Mouse (Mus musculus): ENCODE results near the gene Nacc2. TPM values are rescaled to one million over a fixed set of nuclear protein-coding genes. Genes with fewer than 3 reads are reported as not detected.
A peak's percentile ranks its signal among the peaks of the same experiment; 100 is the strongest.

Gene Nacc2
- polyA plus RNA-seq, 1 experiment from 2014 or later = 2.5 TPM

GRCm38 (mm10) chr2:26139034-26139544 lies 16.1 kb upstream of the Nacc2 start:
- H3K27ac ChIP-seq = peak overlapping the region; percentile 93
- 28% methylated on average over 7 of the region's 7 CpGs for WGBS (ENCODE audit: insufficient replicate concordance)
- no peak for ATAC-seq (ENCODE audit: low read depth)

GRCm38 (mm10) chr2:26138252-26139033 lies 15.4 kb upstream of the Nacc2 start:
- WGBS (ENCODE audit: insufficient replicate concordance) = 38% methylated on average over 31 of the region's 31 CpGs
- Histone ChIP-seq H3K27me3 (no peaks in the 10 kb centered on the region), H3K4me2 (peak overlapping the region; percentile 94), H3K9ac (peak overlapping the region; percentile 95), H3K4me1 (replicated peaks) (peaks cover 68% of the 10 kb centered on the region), H3K36me3 (peaks cover 30% of the 10 kb centered on the region), H3K27ac (peak overlapping the region; percentile 93), H3K9me3 (replicated peaks) (no peaks in the 10 kb centered on the region), H3K4me3 (replicated peaks) (peak overlapping the region; percentile 91)
- ATAC-seq (ENCODE audit: low read depth) (peak; percentile 58), DNase-seq (peak; percentile 82)

More at GRCm38 (mm10) chr2:26139034-26139544, 16.1 kb upstream of the Nacc2 start:
- Histone ChIP-seq H3K4me2 (peak overlapping the region; percentile 94), H3K9ac (peak overlapping the region; percentile 95), H3K9me3 (replicated peaks) (no peaks in the 10 kb centered on the region), H3K27me3 (no peaks in the 10 kb centered on the region), H3K4me1 (replicated peaks) (peaks cover 61% of the 10 kb centered on the region), H3K36me3 (peaks cover 33% of the 10 kb centered on the region), H3K4me3 (replicated peaks) (peak overlapping the region; percentile 91)
- DNase-seq = no peak

GRCm38 (mm10) chr2:26134591-26134990 lies 11.6 kb upstream of the Nacc2 start:
- WGBS (ENCODE audit: insufficient replicate concordance) = 84% methylated on average over 2 of the region's 2 CpGs
- ATAC-seq (ENCODE audit: low read depth) = no peak
- H3K4me2 ChIP-seq = no peak overlapping the region
- H3K36me3 ChIP-seq = peaks cover 27% of the 10 kb centered on the region
- DNase-seq = no peak
- H3K27ac ChIP-seq = peak overlapping the region; percentile 71; the same call in 1 of the 2 replicates
- peaks cover 81% of the 10 kb centered on the region for H3K4me1 ChIP-seq (replicated peaks)
- H3K9ac ChIP-seq = no peak overlapping the region
- no peaks in the 10 kb centered on the region for H3K27me3 ChIP-seq
- no peak overlapping the region for H3K4me3 ChIP-seq (replicated peaks)
- no peaks in the 10 kb centered on the region for H3K9me3 ChIP-seq (replicated peaks)

GRCm38 (mm10) chr2:26132628-26133551 lies 9.9 kb upstream of the Nacc2 start:
- peaks cover 65% of the 10 kb centered on the region for H3K4me1 ChIP-seq (replicated peaks)
- H3K27ac ChIP-seq = peak overlapping the region; percentile 71
- WGBS (ENCODE audit: insufficient replicate concordance) = 7% methylated on average over 25 of the region's 25 CpGs
- H3K27me3 ChIP-seq = no peaks in the 10 kb centered on the region
- peak overlapping the region; percentile 44 for H3K4me3 ChIP-seq (replicated peaks)
- H3K9me3 ChIP-seq (replicated peaks) = no peaks in the 10 kb centered on the region
- peaks cover 26% of the 10 kb centered on the region for H3K36me3 ChIP-seq
- ATAC-seq (ENCODE audit: low read depth) (peak; percentile 52), DNase-seq (peak; percentile 62)
- peak overlapping the region; percentile 69 for H3K9ac ChIP-seq
- peak overlapping the region; percentile 70 for H3K4me2 ChIP-seq

- 67% methylated on average over 2 of the region's 2 CpGs for WGBS (ENCODE audit: insufficient replicate concordance)
- no peak overlapping the region for H3K27ac ChIP-seq
- H3K4me3 ChIP-seq (replicated peaks) = no peak overlapping the region
- H3K36me3 ChIP-seq = peaks cover 10% of the 10 kb centered on the region
- peaks cover 49% of the 10 kb centered on the region for H3K4me1 ChIP-seq (replicated peaks)
- H3K9me3 ChIP-seq (replicated peaks) = no peaks in the 10 kb centered on the region
- H3K27me3 ChIP-seq = no peaks in the 10 kb centered on the region
- no peak overlapping the region for H3K9ac ChIP-seq
- no peak for DNase-seq
- ATAC-seq (ENCODE audit: low read depth) = no peak
- H3K4me2 ChIP-seq = no peak overlapping the region
Measured at GRCm38 (mm10) chr2:26131327-26131726, 8.3 kb upstream of the Nacc2 start.

GRCm38 (mm10) chr2:26129962-26130361 lies 6.9 kb upstream of the Nacc2 start:
- no peak overlapping the region for H3K4me3 ChIP-seq (replicated peaks)
- H3K9ac ChIP-seq = no peak overlapping the region
- no peak for DNase-seq
- H3K27me3 ChIP-seq = 0 out of 2 replicates have a peak, but pooled peaks cover 2% of the 10 kb centered on the region
- H3K4me2 ChIP-seq = no peak overlapping the region
- 63% methylated on average over 3 of the region's 3 CpGs for WGBS (ENCODE audit: insufficient replicate concordance)
- ATAC-seq (ENCODE audit: low read depth) = no peak
- no peaks in the 10 kb centered on the region for H3K36me3 ChIP-seq
- peaks cover 42% of the 10 kb centered on the region for H3K4me1 ChIP-seq (replicated peaks)
- no peak overlapping the region for H3K27ac ChIP-seq
- H3K9me3 ChIP-seq (replicated peaks) = no peaks in the 10 kb centered on the region

GRCm38 (mm10) chr2:26129346-26129745 lies 6.3 kb upstream of the Nacc2 start:
- no peak overlapping the region for H3K9ac ChIP-seq
- H3K27ac ChIP-seq = no peak overlapping the region
- H3K27me3 ChIP-seq = 0 out of 2 replicates have a peak, but pooled peaks cover 2% of the 10 kb centered on the region
- H3K4me2 ChIP-seq = no peak overlapping the region
- no peaks in the 10 kb centered on the region for H3K36me3 ChIP-seq
- H3K4me1 ChIP-seq (replicated peaks) = peaks cover 36% of the 10 kb centered on the region
- ATAC-seq (ENCODE audit: low read depth) (no peak), DNase-seq (no peak)
- WGBS (ENCODE audit: insufficient replicate concordance) = 85% methylated on average over 2 of the region's 2 CpGs
- H3K9me3 ChIP-seq (replicated peaks) = no peaks in the 10 kb centered on the region
- no peak overlapping the region for H3K4me3 ChIP-seq (replicated peaks)

- peak overlapping the region; percentile 70 for H3K4me3 ChIP-seq (replicated peaks)
- ATAC-seq (ENCODE audit: low read depth) (peak; percentile 59), DNase-seq (peak; percentile 29)
- H3K36me3 ChIP-seq = no peaks in the 10 kb centered on the region
- H3K9ac ChIP-seq = peak overlapping the region; percentile 74
- under 1% methylated on average over 108 of the region's 109 CpGs for WGBS (ENCODE audit: insufficient replicate concordance)
- peak overlapping the region; percentile 89 for H3K4me2 ChIP-seq
- no peaks in the 10 kb centered on the region for H3K9me3 ChIP-seq (replicated peaks)
- peaks cover 48% of the 10 kb centered on the region for H3K4me1 ChIP-seq (replicated peaks)
- H3K27me3 ChIP-seq = peaks cover 50% of the 10 kb centered on the region
- no peak overlapping the region for H3K27ac ChIP-seq
Measured at GRCm38 (mm10) chr2:26122171-26123078, 595 bp downstream of the Nacc2 start.

GRCm38 (mm10) chr2:26121541-26122083 lies 1.4 kb downstream of the Nacc2 start:
- no peak for DNase-seq
- Histone ChIP-seq H3K36me3 (no peaks in the 10 kb centered on the region), H3K4me1 (replicated peaks) (peaks cover 56% of the 10 kb centered on the region), H3K4me3 (replicated peaks) (peak overlapping the region; percentile 70), H3K9ac (peak overlapping the region; percentile 74), H3K9me3 (replicated peaks) (no peaks in the 10 kb centered on the region), H3K4me2 (peak overlapping the region; percentile 89), H3K27me3 (peaks cover 50% of the 10 kb centered on the region), H3K27ac (no peak overlapping the region)
- no peak for ATAC-seq (ENCODE audit: low read depth)
- WGBS (ENCODE audit: insufficient replicate concordance) = 21% methylated on average over 17 of the region's 17 CpGs

- ATAC-seq (ENCODE audit: low read depth) (no peak), DNase-seq (no peak)
- H3K27me3 ChIP-seq = peaks cover 55% of the 10 kb centered on the region
- no peaks in the 10 kb centered on the region for H3K36me3 ChIP-seq
- H3K4me2 ChIP-seq = no peak overlapping the region
- H3K4me1 ChIP-seq (replicated peaks) = peaks cover 64% of the 10 kb centered on the region
- 45% methylated on average over 2 of the region's 2 CpGs for WGBS (ENCODE audit: insufficient replicate concordance)
- no peaks in the 10 kb centered on the region for H3K9me3 ChIP-seq (replicated peaks)
- no peak overlapping the region; the same call in 1 of the 2 replicates for H3K9ac ChIP-seq
- no peak overlapping the region for H3K4me3 ChIP-seq (replicated peaks)
- no peak overlapping the region for H3K27ac ChIP-seq
Measured at GRCm38 (mm10) chr2:26119626-26120025, 3.4 kb downstream of the Nacc2 start.
